Mouse (Mus musculus) frontal cortex, postnatal 36 days (tissue): ENCODE data around the gene Pacs2.
A peak's percentile ranks its signal among the peaks of the same experiment; 100 is the strongest.

ENCODE experiments used
- DNase-seq, 2 experiments: peaks; one replicate each; pipeline ENCODE4 v3.0.0; 2022; ENCODE audit warnings: low spot score in 2 of 2

Pacs2 gene

DNA sequence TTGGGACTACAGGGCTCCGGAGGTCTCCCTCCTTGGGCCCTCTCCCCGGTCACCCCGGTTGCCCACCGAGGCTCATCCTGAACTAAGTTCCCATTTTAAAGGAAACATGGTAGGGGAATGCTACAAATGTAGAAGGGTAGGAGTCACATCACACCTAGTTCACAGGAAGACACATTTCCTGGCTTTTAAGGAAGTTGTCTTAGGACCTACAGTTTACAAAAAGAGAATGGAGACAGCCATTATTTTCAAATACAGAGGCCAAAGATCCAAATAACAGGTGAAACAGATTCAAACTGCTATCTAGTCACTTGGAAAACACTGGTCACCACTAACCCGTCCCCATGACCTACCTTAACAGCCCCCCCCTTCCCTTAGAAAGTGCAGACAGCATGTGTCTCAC, 1.9 kb upstream of the Pacs2 start:
- DNase-seq: no peak

DNA sequence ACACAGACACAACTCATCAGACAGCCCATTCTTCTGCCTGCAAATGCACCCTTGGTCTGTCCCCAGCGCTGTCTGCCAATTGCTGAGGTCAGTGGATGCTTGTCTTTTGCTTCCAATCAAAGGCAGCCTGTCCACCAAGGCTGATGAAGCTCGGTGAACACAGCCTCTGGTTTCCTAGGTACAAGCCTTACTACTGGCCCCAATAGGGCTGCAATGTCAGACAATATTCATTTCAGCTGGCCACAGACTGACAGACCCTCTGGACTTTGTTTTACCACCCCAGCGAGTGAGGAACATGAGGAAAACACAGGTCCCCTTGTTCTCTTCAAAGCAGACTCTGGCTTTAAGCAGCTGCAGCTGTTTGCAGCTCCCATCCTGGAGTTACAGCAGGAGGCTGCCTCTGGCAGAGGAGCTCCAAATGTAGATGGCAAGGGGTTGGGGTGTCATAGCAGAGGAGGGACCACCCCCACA, 1.3 kb upstream of the Pacs2 start:
- DNase-seq: peak; percentile 35 to 48

DNA sequence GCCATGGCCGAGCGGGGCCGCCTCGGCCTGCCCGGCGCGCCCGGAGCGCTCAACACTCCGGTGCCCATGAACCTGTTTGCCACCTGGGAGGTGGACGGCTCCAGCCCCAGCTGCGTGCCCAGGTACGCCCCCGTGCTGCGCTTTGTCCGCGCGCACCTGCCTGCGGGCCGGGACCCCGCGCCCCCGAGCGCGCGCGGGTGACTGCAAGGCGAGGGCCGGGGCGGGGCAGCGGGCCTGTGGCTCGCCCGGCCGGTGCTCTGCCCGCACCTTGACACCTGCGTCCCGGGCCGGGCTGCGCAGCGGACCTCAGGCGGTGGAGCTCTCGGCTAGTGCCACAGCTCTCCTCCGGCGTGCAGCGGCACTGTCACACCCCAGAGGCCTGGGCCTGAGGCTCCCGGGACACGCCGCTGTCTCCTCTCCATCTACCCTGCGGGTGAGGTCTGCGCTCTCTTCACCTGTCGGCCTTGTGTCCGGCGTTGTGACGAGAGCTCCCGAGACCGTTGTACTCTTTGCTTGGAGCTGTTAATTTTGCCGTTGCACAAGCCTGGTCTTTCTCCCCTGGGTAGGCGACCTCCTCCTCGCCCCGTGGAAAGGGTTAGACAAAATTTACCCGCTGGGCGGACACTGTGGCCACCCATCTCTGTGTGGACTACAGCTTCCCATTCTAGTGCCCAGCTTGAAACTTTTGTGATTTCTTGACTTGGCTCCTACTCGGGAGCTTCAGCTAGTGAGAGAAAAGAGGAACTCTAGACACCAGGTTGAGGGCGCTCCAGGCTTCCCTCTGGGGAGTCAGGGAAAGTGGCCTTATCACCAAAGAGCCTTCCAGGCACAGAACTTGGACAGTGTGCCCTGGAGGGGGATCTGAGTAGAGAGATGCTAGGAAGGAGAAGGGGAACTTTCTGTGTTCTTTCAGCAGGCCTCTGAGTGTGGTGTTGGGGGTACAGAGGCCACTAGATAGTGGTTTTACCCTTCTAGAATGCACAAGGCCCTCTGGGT, 551 bp downstream of the Pacs2 start:
- DNase-seq: peak in 1 of 2 experiments; percentile 20

DNA sequence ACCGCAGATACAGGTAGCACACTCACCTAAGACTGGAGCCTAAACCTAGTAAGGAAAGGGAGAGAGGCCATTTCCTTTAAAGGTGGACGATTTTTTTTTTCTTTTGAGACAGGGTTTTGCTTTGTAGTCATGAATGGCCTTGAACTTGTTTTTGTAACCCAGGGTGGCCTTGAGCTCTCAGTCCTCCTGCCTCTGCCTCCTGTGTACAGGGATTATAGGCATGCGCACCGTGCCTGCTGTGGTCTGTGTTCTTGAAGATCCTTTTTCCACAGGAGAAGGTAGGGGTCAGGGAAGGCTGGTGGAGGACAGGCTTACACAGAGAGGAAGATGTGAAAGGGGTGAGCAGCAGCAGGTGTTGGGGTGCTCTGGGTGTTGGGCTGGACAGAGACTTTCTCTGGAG, 1.6 kb downstream of the Pacs2 start:
- no peak for DNase-seq

DNA sequence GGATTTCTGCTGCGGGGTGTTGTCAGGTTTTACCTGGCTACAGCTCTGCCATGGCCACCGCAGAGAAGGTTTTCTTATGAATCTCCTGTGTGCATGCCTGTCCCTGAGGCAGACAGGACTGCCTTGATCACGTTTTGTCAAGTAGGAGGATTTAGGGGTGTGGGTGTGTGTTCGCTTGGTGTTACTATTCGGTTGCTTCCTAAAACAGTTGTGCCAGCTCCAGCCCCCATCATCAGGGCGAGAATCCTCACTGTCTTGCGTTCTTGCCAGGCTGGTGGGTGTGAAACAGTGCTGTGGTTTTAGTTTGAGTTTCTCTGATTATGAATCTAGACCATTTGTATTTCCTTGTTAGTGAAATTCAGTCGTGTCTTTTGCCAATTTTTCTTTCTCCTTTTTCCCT, 2.7 kb downstream of the Pacs2 start:
- peak; percentile 80 to 92 for DNase-seq

DNA sequence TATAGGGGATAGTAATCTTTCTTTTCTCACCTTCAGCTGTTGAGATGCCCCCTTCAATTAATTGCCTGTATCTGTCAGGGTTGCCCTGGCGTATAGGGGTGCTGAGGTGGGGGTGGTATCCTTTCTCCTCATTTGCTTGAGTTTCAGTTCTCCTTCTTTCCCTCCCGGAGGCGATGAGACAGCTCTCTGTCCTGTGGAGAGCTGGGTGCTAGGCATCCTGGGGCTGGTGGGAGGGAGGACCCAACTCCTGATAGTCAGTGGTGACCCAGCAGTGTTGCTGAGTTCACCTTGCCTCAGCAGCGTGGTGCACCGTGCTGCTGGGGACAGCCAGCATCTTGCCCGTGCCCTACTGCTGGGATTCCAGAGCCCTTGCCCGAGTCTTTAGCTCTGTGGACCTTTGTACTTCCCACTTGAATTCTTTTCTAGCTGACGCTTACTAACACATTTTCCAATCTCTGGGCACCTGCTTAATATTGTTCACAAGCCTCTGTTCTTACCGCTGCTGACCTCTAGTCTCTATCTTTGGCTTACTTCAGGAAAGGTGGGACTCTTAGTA, 3.2 kb downstream of the Pacs2 start:
- DNase-seq: no peak

DNA sequence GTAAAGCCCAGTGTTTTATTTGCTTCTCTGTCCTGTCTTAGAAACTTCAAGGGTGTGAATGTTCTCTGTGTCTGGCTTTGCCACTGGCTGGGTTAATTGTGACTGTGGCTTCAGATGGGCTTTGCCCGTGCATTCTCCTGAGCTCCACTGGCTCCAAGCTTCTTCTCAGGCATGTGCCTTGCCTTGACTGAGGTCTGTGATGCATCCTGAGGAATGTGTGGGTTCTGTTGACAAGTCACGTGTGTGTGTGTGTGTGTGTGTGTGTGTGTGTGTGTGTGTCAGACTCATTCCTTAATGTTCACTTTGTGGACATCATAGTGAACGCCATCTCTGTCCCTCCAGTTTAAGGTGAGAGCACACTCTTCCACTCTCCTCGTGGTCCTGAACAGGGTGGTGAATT, 4.5 kb downstream of the Pacs2 start:
- no peak for DNase-seq

DNA sequence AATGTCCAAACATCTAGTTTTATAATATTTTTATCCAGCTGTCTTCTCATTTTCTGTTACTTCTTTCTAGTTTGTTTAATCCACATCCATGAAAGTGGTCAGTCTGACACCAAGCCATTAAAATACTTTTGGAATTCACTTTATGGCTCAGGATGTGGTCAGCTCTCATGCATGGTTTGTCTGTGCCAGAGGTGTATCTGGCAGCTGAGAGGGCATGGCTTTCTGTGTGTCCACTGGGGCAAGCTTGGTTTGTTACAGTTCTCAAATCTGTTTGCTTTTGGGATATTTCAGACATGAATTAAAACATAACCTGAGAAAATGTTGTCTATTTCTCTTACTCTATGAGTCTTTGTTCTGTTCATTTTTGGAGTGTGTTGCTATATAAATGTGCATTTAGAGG, 7.2 kb downstream of the Pacs2 start:
- no peak for DNase-seq

DNA sequence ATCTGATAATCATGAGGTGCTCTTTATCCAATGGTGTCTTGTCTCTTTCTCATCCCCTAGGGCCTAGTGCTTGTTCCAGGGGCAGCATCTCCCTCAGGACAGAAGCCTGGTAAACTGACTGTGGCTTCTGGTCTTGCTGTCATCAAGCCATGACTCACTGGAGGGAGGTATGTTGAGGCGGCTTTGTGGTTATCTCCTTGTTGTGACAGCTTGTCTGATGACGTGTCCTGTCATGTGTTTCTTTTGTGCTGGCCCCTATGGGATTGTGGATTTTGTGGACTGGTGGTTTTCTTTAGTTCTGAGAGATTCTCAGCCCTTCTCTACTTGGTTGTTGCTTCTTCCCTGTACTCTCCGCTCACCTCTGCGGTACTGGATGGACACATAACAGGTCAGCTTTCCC, 8.8 kb downstream of the Pacs2 start:
- DNase-seq: no peak

DNA sequence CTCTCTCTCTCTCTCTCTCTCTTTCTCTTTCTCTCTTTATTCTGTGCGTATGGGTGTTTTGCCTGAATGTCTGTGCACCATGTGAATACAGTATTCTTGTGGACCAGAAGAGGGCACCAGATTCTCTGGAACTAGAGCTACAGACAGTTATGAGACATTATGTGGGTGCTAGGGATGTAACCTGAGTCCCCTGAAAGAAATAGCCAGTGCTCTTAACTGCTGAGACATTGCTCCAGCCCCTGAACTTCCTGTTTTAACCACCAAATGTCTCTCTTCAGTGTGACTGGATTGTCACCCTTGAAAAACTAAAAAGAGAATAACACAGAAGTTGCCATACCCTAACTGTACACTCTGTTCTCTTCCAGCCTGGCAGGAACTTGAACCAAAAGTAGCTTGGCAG, 12.2 kb downstream of the Pacs2 start:
- DNase-seq: no peak

DNA sequence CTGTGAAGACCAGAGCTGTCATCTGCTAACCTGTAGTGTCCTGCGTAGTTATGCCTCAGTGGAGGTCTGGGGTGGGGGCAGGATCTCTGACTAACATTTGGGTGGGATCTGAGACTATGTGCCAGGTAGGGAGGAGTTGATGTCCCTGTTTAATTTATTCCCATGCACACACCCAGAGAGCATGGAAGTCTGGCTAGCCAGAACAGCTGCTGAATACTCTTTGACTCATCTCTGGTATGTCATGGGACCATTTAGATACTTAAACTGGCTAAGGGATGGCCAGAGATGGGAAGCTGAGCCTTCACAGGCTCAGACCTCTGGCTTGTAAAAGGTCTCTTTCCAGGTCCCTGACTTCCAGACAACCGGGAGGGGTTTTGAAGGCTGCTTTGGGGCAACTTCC, 13.2 kb downstream of the Pacs2 start:
- no peak for DNase-seq

DNA sequence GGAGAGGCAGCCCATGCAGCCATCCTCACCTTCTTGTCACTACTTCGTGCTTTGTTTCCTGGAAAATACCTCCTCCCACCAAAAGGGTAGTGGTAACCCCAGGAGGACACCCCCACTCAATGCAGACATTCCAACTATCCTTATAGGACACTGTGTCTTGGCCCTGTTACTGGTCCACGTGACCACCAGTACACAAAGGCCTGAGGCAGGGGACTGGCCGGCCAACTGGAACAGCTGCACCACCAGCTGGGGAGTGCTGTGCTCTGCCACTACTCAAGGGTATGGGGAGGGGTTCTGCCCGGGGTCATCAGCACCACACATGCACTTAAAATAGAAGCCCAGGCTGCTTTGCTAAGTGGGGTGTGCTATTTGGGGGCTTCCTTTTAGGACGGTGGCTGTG, 13.8 kb downstream of the Pacs2 start:
- no peak for DNase-seq

DNA sequence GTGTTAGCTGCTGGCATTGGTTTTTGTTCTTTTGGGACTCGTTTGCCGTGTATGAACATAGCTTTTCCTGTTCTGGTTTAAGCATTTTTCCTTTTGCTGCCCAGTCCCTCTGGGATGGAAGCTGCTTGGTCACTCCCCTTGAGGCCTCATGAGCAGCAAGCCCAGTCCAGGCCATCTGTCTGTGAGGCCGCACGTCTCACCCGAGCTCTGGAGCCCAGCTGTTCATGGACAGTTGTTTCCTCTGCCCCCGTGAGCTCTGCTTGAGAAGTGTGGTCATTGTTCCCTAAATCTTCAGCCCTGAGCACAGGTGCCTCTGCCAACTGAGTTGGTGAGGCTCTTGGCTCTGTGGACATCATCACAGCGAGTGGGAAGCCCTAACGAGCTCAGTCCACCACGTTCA, 14.6 kb downstream of the Pacs2 start:
- no peak for DNase-seq

DNA sequence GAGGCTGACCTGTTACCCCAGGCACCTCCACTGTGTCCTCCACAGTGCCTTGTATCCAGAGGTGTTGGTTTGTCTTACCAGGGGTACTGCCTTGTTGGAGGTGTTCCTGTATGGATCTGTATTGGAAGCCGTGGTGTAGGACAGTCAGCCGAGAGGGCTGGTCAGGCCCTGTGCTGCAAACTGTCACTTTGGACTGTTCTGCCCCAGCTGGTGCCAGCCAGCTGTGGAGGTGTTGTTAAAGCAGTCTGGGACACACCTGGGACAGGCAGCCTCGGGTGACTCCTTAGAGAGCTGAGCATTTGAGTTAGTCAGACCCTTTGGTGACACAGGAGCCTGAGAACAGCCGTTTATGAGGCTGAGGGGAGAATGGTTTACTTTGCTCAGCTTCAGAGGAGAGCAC, 15.7 kb downstream of the Pacs2 start:
- DNase-seq: no peak

DNA sequence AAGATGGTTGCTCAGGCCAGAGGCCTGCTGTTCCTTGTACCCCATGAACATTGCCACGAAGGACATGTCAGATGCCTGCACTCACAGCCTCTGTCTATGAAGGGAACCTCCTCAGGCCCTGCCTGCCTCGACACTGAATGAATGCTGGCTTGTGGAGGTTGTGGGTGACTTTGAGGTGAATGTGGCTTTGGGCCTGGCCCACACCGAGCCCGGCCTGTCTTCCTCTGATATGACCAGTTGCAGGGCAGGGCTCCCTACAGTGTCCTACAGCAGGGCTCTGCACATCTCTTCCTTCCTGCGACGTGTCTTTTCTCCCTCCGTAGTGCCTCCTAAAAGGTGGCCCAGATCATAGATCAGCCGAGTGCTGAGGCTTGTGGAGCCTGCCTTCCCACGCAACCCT, 16.7 kb downstream of the Pacs2 start:
- DNase-seq: no peak

DNA sequence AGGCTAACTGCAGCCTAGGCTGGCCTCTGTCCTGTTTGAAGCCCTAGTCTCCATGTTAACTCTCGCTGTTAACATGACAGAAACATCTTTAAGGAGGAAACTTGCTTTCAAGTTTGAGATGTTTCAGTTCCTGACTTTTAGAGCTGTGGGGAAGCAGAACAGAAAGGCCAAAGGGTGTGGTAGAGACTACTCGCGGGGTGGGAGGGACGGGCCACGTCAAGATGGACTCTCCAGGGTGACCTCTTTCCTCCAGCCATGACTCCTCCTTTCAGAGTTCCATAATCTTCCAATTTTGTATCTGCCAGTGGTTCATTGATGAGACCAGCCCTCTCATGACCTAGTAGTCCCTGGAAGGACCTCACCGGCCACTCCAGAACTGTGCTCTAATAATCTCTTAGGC, 17.1 kb downstream of the Pacs2 start:
- DNase-seq: no peak

DNA sequence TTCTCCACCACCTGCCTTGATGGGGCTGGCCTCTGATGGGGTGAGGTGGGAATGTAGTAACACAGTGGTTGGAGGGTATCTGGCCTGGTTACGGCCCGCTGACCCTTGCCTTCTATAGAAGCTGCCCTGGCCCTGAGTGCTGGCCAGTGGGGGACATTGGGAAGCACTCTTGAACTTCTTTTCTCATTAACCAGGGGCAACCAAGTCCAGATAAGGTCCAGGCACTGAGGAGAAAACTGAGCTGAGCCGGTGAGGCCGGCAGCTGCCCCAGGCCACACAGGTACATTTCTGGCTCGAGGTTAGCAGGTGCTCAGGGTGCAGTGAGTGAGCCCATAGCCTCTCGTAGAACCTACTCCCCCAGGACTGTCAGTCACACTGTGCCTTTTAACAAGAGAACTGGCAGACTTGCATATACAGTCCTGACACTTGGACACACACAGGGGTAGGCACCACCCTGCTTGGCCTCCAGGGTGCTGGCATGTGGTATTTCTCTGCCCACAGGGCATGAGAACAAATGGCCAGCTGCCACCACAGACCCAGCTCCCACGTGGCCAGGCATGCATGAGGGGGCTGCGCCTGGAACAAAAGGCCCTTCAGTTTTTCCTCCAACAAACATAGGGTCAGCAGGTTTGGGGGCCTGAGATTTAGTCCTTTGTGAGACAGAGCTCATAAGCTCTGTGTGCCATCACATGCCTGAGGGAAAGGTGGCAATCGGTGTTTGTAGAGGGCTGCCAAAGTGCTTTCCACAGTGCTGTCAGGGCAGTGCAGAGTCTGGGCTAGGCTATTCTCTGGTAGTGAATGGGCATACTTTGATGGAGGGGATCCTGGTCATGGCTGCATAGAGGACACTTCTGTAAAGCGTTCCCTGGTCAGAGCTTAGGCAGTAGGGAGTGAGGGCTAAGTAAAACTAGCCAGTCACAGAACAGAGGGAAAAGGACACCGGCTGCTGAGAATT, 18.3 kb downstream of the Pacs2 start:
- DNase-seq: peak in 1 of 2 experiments; percentile 13

DNA sequence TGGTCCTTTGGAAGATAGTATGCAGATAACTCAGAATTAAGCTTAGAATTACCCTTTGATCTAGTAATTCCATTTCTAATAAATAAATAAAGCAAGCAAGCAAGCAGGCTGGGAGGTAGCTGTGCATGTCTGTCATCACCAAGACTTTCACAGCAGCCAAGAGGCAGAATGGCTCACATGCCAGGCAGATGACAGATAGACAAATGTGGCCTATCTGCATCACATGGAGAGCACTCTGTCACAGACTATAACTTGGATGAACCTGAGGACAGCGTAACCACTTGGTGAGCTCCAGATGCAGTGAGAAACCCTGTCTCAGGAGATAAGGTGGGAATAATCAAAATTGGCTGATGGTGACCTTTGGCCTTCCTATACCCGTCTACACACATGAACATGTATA, 20.8 kb downstream of the Pacs2 start:
- DNase-seq: no peak

DNA sequence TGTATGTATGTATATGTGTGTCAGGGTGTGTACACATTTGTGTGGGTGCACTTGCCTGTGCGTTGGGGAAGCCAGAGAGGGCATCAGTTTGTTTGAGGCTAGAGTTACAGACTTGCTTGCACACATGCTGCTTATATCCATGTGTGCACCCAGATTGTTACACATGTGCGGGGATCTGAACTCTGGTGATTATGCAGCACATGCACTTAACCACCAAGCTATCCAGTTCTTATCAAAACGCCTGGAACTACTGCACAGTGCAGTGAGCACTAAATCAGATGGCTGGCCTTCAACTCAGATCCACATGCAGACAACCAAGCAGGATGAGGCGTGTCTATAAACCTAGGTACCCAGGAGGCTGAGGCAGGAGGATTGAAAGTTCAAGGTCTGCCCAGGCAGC, 22.7 kb downstream of the Pacs2 start:
- DNase-seq: no peak

DNA sequence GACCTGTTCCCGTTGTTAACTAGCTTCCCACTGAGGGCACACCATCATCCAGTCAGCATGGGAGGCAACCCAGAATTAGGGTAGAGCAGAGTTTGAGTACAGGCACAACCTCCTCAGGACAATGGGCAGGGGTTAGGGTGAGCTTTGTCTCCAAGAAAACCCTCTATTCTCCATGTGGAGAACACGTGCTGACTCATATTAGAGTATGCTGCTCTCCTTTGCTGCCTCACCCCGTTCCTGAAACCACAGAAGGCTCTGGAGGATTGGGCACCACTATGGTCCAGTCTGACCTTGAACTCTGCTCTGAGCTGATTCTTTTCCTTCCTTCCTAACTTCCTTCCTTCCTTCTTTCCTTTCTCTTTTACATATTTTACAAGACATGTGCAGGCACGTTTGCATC, 24.1 kb downstream of the Pacs2 start:
- no peak for DNase-seq

DNA sequence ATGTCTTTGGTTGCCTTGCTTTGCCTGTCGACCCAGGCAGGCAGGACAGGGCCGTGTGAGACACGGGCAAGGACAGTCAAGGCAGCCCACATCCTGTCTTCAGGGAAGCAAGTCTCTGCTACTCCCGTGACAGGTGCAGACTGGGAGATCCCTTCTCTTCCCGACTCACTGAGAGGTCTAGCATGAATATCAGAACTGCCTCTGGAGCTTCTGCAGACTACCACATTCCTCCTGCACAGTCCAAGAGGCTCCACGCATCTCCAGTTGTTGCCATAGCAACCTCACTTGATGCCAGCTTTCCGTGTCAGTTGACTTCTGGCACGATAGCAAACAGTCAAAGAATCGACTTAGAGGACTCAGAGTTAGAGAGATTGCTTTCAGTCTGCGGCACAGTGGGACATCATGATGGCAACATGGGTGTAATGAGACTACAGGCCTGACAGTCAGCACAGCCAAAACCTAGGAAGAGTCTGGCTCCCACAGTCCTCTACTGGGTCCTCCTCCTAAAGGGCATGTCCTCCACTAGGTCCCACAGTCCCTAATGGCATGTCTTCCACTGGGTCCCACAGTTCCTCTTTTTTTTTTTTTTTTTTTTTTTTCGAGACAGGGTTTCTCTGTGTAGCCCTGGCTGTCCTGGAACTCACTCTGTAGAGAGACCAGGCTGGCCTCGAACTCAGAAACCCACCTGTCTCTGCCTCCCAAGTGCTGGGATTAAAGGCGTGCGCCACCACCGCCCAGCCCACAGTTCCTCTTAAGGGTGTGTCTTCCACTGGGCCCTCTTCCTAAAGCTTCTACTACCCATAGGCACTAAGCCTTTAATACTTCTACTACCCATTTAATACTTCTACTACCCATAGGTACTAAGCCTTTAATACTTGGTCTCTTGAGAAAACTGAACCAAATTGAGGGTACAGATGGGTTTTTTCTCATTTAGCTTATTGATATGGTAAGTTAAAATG, 27.5 kb downstream of the Pacs2 start:
- DNase-seq: peak; percentile 63 to 77
